In genomic region chr2:73455541-73455940, GRCm38 (mm10) we compare ENCODE assay signal across 21 mouse cellular contexts.
A peak's percentile ranks its signal among the peaks of the same experiment; 100 is the strongest.
DNase-seq lines count a peak whose midpoint lies in the region; ATAC-seq lines count a peak whose summit lies in the region.
"Had no signal": no experiment of that assay in that cellular context is flagged by ENCODE, and none has a peak within 500 bp of the region (broad histone marks: within the 10 kb centered on the region; RNA-seq: fewer than 3 reads in every experiment).

No protein-coding gene starts in this region.

- WGBS in intestine, embryonic 16.5 days: 87% methylated on average over 4 of the region's 4 CpGs
- 83% methylated on average over 4 of the region's 4 CpGs for WGBS in intestine, embryonic 15.5 days

- peaks cover 24% of the 10 kb centered on the region for H3K4me1 ChIP-seq in brown adipose tissue, adult 24 weeks (ENCODE audit: control insufficient read depth, insufficient read depth, insufficient read length, low read length)
- H3K4me1 ChIP-seq in megakaryocyte, embryonic 14.5 days: peaks cover 100% of the 10 kb centered on the region
- peaks cover 5% of the 10 kb centered on the region; the same call in 1 of the 2 replicates for H3K4me1 ChIP-seq in intestine, embryonic 16.5 days (ENCODE audit: control insufficient read depth, insufficient read depth, low read length)
- H3K4me1 ChIP-seq in intestine, embryonic 15.5 days (replicated peaks): peaks cover under 1% of the 10 kb centered on the region; the same call in 1 of the 2 replicates

- no peak for ATAC-seq in intestine, embryonic 16.5 days
- no peak for ATAC-seq in intestine, embryonic 15.5 days

- H3K9ac ChIP-seq in intestine, embryonic 16.5 days (ENCODE audit: low read depth, low read length): no peak overlapping the region
- H3K9ac ChIP-seq in intestine, embryonic 15.5 days: no peak overlapping the region
- H3K9ac ChIP-seq: embryonic facial prominence, embryonic 15.5 days; heart, embryonic 12.5 days; hindbrain, embryonic 15.5 days; limb, embryonic 12.5 days; lung, embryonic 14.5 days had no signal

- no peak overlapping the region for H3K4me2 ChIP-seq in intestine, embryonic 16.5 days (ENCODE audit: low read depth, low read length)
- H3K4me2 ChIP-seq in intestine, embryonic 15.5 days (replicated peaks): no peak overlapping the region
- H3K4me2 ChIP-seq: embryonic facial prominence, embryonic 15.5 days; heart, embryonic 12.5 days; hindbrain, embryonic 15.5 days; limb, embryonic 12.5 days; lung, embryonic 14.5 days had no signal

- no peak overlapping the region for H3K4me3 ChIP-seq in brown adipose tissue, adult 24 weeks (ENCODE audit: insufficient read depth, low read depth, low read length)
- H3K4me3 ChIP-seq in megakaryocyte, embryonic 14.5 days (replicated peaks): peak overlapping the region; percentile 80
- H3K4me3 ChIP-seq in intestine, embryonic 16.5 days (ENCODE audit: low read length): no peak overlapping the region
- H3K4me3 ChIP-seq in intestine, embryonic 15.5 days (replicated peaks): no peak overlapping the region
- H3K4me3 ChIP-seq: embryonic facial prominence, embryonic 15.5 days; forebrain, embryonic 10.5 days; heart, embryonic 12.5 days; hindbrain, embryonic 15.5 days; limb, embryonic 12.5 days had no signal

- H3K9me3 ChIP-seq in megakaryocyte, embryonic 14.5 days: no peaks in the 10 kb centered on the region
- H3K9me3 ChIP-seq in intestine, embryonic 16.5 days (ENCODE audit: control insufficient read depth, low read length): no peaks in the 10 kb centered on the region
- no peaks in the 10 kb centered on the region for H3K9me3 ChIP-seq in intestine, embryonic 15.5 days
- H3K9me3 ChIP-seq: embryonic facial prominence, embryonic 15.5 days; forebrain, embryonic 10.5 days; heart, embryonic 12.5 days; hindbrain, embryonic 15.5 days; limb, embryonic 12.5 days had no signal

- peaks cover 71% of the 10 kb centered on the region for H3K36me3 ChIP-seq in megakaryocyte, embryonic 14.5 days (replicated peaks; ENCODE audit: low read length)
- H3K36me3 ChIP-seq in intestine, embryonic 16.5 days (ENCODE audit: control insufficient read depth, insufficient read depth, low read length): no peaks in the 10 kb centered on the region
- no peaks in the 10 kb centered on the region for H3K36me3 ChIP-seq in intestine, embryonic 15.5 days
- H3K36me3 ChIP-seq: embryonic facial prominence, embryonic 15.5 days; forebrain, embryonic 10.5 days; heart, embryonic 12.5 days; hindbrain, embryonic 15.5 days; limb, embryonic 12.5 days had no signal

- peak; percentile 81 to 86 for DNase-seq in spleen, postnatal 36 days (ENCODE audit: low spot score in 2 of 2)
- no peak for DNase-seq in spleen, adult 12 weeks (ENCODE audit: low spot score)
- no peak for DNase-seq in left cerebral cortex, adult 11 months (ENCODE audit: low spot score)
- DNase-seq: adrenal gland, postnatal 25 days; cerebellum, adult 9-11 months; gastrocnemius, postnatal 36 days; kidney, adult 18-20 months; kidney, postnatal 10 days; lung, embryonic 14.5 days; retina, postnatal 1 day; spleen, adult 18-20 months; thymus, postnatal 14 days had no signal

- H3K27ac ChIP-seq in brown adipose tissue, adult 24 weeks (replicated peaks; ENCODE audit: low read depth, low read length): peak overlapping the region; percentile 29; the same call in 1 of the 2 replicates
- H3K27ac ChIP-seq in intestine, embryonic 16.5 days (ENCODE audit: low read length): no peak overlapping the region
- H3K27ac ChIP-seq in intestine, embryonic 15.5 days: no peak overlapping the region
- H3K27ac ChIP-seq: embryonic facial prominence, embryonic 15.5 days; forebrain, embryonic 10.5 days; hindbrain, embryonic 15.5 days; limb, embryonic 12.5 days had no signal

- H3K27me3 ChIP-seq in megakaryocyte, embryonic 14.5 days (replicated peaks): no peaks in the 10 kb centered on the region
- H3K27me3 ChIP-seq in intestine, embryonic 16.5 days (replicated peaks; ENCODE audit: control insufficient read depth, insufficient read depth, low read length): no peaks in the 10 kb centered on the region
- no peaks in the 10 kb centered on the region for H3K27me3 ChIP-seq in intestine, embryonic 15.5 days (replicated peaks)
- H3K27me3 ChIP-seq: embryonic facial prominence, embryonic 15.5 days; heart, embryonic 12.5 days; hindbrain, embryonic 15.5 days; limb, embryonic 12.5 days had no signal

Comparison
In these comparisons a context has a peak if more than half of its experiments do, and no peak if none do; other contexts are left out.
1. DNase-seq: peak in spleen, postnatal 36 days (2 of 2); none in spleen, adult 12 weeks (single experiment) and left cerebral cortex, adult 11 months (single experiment).